Mouse (Mus musculus) midbrain, embryonic 10.5 days (tissue): Measurements from ENCODE around the gene Ets1. TPM values are rescaled to one million over a fixed set of nuclear protein-coding genes. Genes with fewer than 3 reads are reported as not detected.
A peak's percentile ranks its signal among the peaks of the same experiment; 100 is the strongest.

Experiments used
- DNase-seq: peaks from one replicate; pipeline ENCODE4 v3.0.0-alpha.2; 2017; ENCODE audit warnings: low spot score
- H3K27ac ChIP-seq: fragments of 300-500 bp; sonication (generic); replicated peaks from 2 replicates; pipeline ENCODE4 v1.5.1; 2016; ENCODE audit warnings: mild to moderate bottlenecking
- H3K27me3 ChIP-seq: fragments of 300-500 bp; sonication (generic); 2 replicates; pipeline ENCODE4 v1.6.1; 2016; ENCODE audit warnings: low read depth, mild to moderate bottlenecking; ENCODE audit not compliant: poor library complexity, severe bottlenecking
- H3K36me3 ChIP-seq: fragments of 300-500 bp; sonication (generic); 2 replicates; pipeline ENCODE4 v1.6.1; 2016; ENCODE audit warnings: mild to moderate bottlenecking, moderate library complexity
- H3K4me1 ChIP-seq: fragments of 300-500 bp; sonication (generic); 2 replicates; pipeline ENCODE4 v1.6.1; 2016
- H3K4me3 ChIP-seq: fragments of 300-500 bp; sonication (generic); 2 replicates; pipeline ENCODE4 v1.5.1; 2016; ENCODE audit warnings: mild to moderate bottlenecking, moderate library complexity
- H3K9me3 ChIP-seq: fragments of 300-500 bp; sonication (generic); replicated peaks from 2 replicates; pipeline ENCODE4 v1.6.1; 2016; ENCODE audit warnings: mild to moderate bottlenecking
- WGBS: fragments of 180-500 bp; shearing (Covaris S2); methylation state at CpG from one replicate; pipeline ENCODE4 v1.1.7; 2016; 5-methylcytosine and 5-hydroxymethylcytosine counted together
- polyA plus RNA-seq: library from polyadenylated mRNA; unstranded; fragments of >200 nt; fragmentation: Nextera tagmentation; extraction: Ambion mirVana; gene quantifications from 2 replicates; pipeline ENCODE4 v1.2.1, GENCODE M21; 2016

Ets1 gene
- polyA plus RNA-seq, 1 experiment from 2014 or later = 25.7 TPM

DNA sequence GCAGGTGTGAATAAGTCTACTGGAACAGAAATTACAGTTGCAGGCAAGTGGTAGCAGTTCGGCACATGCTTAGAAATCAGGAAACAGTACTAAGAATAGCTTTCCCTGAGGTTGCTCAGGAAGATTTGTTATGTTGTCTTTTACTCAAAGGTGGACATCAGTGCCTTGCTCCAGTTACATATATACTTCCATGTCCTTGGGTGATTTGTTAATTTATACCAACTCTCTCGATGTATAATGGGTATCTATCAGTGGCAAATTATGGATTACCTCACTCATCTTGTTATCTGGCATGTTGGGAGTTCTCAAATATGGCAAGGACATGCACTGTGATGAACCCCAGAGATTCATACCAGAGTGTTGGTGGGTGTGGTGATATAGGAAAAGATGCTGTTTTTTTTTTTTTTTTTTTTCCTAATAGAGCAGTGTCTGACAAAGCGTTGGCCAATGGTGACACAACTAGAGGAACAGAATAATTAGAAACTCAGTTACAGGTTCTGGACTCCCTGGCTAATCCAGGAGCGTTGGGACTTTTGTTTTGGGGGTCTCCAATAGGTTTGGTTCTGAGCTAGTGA lies 59.0 kb downstream of the Ets1 start:
- peak overlapping the region; percentile 79 for H3K27ac ChIP-seq
- no peaks in the 10 kb centered on the region for H3K9me3 ChIP-seq
- DNase-seq = no peak
- H3K27me3 ChIP-seq = peaks cover 94% of the 10 kb centered on the region
- H3K4me3 ChIP-seq = peak overlapping the region; percentile 64
- 58% methylated on average over 4 of the region's 4 CpGs for WGBS
- no peaks in the 10 kb centered on the region for H3K36me3 ChIP-seq
- peaks cover 21% of the 10 kb centered on the region for H3K4me1 ChIP-seq

DNA sequence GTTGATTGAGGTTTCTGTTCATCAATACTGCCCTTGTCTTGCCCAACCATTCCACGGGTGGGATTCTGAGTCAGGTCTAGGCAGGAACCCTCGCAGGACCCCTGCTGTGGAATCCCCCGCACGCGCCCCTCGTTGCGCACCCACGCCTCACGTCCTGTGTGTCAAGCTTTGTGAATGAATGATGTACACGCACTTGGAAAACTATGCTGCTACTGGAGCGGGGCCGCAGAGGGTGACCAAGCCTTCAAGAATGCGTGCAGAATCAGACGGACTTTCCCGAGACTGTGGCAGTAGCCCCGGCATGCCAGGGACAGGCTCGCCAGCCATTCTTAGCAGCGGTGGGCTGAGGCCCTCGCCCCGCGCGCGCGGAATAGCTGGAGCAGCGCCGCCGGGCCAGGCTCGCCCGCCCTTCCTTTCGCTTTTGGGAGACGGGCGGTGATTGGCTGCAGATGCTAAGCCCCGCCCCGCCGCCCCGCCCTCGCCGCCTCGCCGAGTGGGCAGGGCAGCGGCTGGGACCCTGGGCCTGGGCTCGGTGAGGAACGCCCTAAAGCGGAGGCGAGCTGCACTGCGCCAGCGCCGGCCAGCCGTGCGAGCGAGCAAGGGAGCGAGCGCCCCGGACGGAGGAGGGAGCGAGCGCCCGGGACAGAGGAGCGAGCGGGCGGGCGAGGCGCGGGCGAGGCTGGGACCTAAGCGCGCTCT lies 59.6 kb downstream of the Ets1 start:
- peak overlapping the region; percentile 79 for H3K27ac ChIP-seq
- peaks cover 93% of the 10 kb centered on the region for H3K27me3 ChIP-seq
- no peaks in the 10 kb centered on the region for H3K36me3 ChIP-seq
- WGBS = under 1% methylated on average over 65 of the region's 67 CpGs
- no peaks in the 10 kb centered on the region for H3K9me3 ChIP-seq
- peak overlapping the region; percentile 64 for H3K4me3 ChIP-seq
- peak; percentile 96 for DNase-seq
- H3K4me1 ChIP-seq = peaks cover 21% of the 10 kb centered on the region

DNA sequence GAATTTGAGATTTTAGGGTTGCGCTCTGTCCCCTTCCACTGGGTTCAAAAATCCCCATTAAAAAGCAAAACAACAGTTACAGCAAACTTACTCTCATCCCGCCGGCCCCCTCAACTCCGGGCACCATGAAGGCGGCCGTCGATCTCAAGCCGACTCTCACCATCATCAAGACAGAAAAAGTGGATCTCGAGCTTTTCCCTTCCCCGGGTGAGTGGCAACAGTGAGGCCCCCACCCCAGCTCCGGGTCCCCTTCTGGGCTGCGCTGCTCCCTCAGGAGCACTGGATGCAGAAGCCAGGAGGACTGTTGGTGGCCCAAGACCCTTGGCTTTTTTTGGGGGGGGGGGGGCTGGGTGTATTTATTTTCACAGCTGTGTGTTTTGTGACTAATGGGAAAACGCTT lies 60.2 kb downstream of the Ets1 start:
- no peak for DNase-seq
- H3K27me3 ChIP-seq = peaks cover 93% of the 10 kb centered on the region
- WGBS = 0% methylated on average over 13 of the region's 13 CpGs
- peaks cover 20% of the 10 kb centered on the region for H3K4me1 ChIP-seq
- no peaks in the 10 kb centered on the region for H3K9me3 ChIP-seq
- no peaks in the 10 kb centered on the region for H3K36me3 ChIP-seq
- peak overlapping the region; percentile 79 for H3K27ac ChIP-seq
- peak overlapping the region; percentile 64 for H3K4me3 ChIP-seq

DNA sequence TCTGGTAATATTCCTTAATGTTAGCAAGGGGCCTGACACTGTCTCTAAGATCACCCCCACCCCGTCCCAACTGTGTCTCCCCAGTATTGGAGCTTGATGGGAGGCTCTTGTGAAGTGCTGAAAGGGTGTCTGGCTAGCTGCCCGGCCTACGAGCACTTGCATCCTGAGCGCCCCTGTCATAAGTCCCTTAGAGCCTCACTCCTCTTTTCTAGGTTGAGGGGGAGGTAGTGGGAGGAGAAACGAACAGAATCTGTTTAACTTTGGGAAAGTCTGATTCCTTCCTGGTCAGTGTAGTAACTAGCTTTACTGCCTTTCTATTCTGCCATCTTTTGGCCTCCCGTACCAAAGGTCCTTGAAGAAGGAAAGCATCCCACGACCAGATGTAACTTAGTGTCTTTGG lies 60.7 kb downstream of the Ets1 start:
- peaks cover 15% of the 10 kb centered on the region for H3K4me1 ChIP-seq
- H3K27me3 ChIP-seq = peaks cover 91% of the 10 kb centered on the region
- WGBS = 10% methylated on average over 7 of the region's 7 CpGs
- DNase-seq = no peak
- H3K9me3 ChIP-seq = no peaks in the 10 kb centered on the region
- no peaks in the 10 kb centered on the region for H3K36me3 ChIP-seq
- peak overlapping the region; percentile 64 for H3K4me3 ChIP-seq
- H3K27ac ChIP-seq = 0 out of 2 replicates have a peak overlapping the region, but pooled peaks have one; percentile 79

DNA sequence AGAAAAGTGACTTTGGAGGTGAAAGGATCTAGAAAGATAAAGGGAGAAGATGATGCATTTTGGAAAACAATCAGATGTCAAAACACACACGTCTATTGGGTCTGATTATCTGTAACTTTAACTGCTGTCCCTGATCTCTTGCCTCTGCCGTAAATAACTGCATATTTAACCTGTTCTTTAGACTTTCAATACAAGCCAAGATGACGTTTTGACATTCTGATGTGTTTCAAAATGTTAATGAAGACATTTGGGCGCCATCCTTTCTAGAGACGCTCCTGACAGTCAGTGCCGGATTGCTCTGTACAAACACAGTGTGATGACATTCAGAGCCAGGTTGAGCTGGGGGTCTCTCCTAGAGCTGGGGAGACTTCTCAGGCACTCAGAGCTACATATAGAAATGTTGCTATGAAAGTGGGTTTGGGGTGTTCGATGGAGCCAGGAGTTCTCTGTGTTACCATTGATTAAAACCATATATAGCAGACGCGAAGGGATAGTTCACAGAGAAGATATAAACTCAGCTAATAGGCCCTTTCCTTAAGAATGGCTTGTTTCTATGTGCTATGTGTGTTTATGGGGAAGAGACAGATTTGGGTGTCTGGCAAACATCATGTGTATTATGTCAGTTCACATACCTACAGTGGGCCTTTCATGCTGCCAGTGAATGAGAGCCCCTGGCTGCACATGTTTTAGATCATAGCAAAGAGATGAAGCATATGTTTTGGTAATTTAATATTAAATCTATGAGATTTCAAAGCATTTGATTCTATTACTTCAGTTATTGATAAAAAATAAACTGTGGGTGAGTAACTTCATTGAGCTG lies 61.5 kb downstream of the Ets1 start:
- Histone ChIP-seq H3K36me3 (no peaks in the 10 kb centered on the region), H3K27ac (no peak overlapping the region), H3K4me3 (peak overlapping the region; percentile 64), H3K4me1 (peaks cover 15% of the 10 kb centered on the region), H3K9me3 (no peaks in the 10 kb centered on the region), H3K27me3 (peaks cover 88% of the 10 kb centered on the region)
- 61% methylated on average over 9 of the region's 9 CpGs for WGBS
- no peak for DNase-seq

DNA sequence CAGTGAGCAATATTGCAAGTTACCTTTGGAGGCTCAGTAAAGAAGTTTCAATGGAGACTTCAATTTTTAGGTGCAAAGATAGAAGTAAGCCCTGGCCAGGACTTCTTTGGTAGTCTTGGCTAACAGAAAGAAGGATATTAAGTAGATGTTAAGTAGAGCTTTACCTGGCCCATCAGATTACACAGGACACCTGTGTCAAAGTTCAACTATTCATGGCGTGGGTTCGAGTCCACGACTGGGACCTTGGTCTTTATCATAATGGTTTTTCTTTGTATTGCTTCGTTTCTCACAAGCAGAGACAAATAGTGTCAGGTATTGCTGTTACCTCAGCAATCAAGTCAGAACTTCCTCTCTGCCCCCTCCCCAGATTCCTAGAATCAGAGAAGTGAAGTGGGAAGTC lies 62.7 kb downstream of the Ets1 start:
- no peak for DNase-seq
- Histone ChIP-seq H3K4me3 (no peak overlapping the region), H3K4me1 (peaks cover 15% of the 10 kb centered on the region), H3K36me3 (no peaks in the 10 kb centered on the region), H3K9me3 (no peaks in the 10 kb centered on the region), H3K27me3 (peaks cover 76% of the 10 kb centered on the region), H3K27ac (no peak overlapping the region)
- 92% methylated on average over 4 of the region's 4 CpGs for WGBS

DNA sequence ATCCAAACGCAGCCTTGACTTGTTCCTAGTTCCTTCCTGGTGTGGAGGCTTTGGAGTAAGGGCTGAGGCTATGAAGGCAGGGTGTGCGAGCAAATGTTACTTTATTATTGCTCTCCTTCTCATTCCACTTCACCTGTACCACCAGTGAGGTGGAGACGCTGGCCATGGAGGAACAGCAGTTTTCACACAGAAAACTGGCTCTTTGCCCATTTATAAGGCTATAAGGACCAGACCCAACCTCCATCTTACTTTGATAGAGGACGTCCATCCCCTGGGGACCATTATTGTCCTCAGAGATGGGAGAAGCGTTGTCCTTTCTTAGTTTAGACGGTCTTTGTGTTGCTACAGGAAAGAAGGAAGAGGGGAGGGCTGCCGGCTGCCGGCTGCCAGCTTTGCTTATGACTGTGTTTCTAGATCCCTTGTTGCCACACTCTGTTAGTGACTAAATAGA lies 63.4 kb downstream of the Ets1 start:
- DNase-seq = no peak
- Histone ChIP-seq H3K4me3 (no peak overlapping the region), H3K9me3 (no peaks in the 10 kb centered on the region), H3K36me3 (no peaks in the 10 kb centered on the region), H3K27me3 (peaks cover 69% of the 10 kb centered on the region), H3K4me1 (peaks cover 15% of the 10 kb centered on the region), H3K27ac (no peak overlapping the region)
- WGBS = 75% methylated on average over 8 of the region's 8 CpGs

DNA sequence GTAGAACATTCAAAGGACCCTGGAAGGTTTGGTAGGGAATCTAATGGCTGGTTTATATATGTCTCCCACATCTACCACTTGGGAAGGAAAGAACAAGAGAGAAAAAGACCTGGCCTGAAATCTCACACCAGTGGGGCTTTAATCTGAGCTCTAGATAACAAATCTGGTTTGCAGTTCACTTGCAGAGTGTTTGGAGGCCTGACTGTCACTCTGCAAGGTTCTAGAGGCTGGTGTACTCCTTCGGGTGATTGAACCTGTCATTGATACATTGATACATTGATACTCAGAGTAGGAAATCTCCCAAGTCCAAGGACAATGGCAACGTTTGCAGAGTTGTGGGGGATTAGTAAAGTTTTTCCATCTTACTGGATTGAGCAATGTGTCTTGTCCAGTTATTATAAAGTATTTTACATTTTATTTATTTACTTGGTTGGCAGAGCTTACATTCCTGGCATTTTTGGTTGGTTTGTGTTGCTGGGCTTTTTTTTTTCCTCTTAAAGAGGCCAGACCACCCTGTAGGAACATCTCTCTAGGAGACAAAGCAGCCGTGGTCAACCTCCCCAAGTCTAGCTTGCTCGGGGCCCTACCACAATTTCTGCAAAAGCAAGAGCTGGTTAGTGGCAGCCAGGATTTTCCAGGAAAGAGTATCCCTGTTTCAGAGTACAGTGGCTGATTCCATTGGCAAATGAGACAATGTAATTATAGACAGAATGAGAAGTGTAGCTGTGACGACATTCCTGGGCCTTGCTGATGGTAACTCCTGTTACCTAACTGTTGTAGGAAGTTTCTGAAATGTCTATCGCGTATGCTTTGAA lies 64.3 kb downstream of the Ets1 start:
- H3K36me3 ChIP-seq = no peaks in the 10 kb centered on the region
- no peak overlapping the region for H3K27ac ChIP-seq
- peaks cover 60% of the 10 kb centered on the region for H3K27me3 ChIP-seq
- peaks cover 14% of the 10 kb centered on the region for H3K4me1 ChIP-seq
- DNase-seq = no peak
- no peaks in the 10 kb centered on the region for H3K9me3 ChIP-seq
- WGBS = 80% methylated on average over 7 of the region's 7 CpGs
- no peak overlapping the region for H3K4me3 ChIP-seq

DNA sequence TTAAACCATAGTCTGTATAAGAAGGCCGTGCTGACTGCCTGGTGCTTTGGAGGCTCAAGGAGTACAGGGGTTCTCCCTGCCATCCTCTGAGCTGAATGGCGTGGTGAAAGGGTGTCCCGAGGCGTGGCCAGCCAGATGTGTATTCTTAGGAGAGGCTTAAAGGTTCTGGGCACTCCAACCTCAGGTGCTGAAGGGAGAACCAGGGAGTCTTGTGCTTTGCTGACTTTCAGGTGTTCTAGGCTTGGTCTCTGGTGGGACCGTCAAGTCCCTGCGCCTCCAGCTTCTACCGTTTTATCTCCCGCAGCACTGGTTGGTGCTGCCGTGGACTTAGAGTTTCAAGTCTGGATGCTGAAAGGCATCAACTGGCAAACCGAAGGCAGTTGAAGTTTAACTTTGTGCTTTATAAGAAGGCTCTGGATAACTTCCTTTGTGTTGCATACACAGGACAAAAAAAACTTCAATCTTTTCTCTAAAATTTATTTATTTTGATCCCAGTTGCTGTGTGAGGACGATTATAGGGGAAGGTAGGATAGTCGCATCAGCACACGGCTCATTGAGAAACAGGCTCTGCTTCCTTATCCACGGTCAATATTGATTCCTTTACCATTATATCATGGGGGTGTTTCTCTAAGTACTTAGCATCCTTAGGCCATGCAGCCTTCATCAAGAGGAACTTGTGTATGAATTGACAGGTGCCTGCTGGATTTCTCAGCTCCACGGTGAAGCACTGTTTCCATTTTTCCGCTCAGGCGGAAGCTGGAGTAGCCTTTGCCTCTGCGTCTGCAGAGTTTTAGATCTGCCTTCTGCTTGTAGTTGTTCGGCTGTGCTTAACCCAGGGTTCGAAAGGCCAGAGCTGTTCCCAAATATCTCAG lies 65.3 kb downstream of the Ets1 start:
- H3K9me3 ChIP-seq = no peaks in the 10 kb centered on the region
- DNase-seq = no peak
- WGBS = 85% methylated on average over 20 of the region's 20 CpGs
- no peak overlapping the region for H3K4me3 ChIP-seq
- no peak overlapping the region for H3K27ac ChIP-seq
- H3K36me3 ChIP-seq = no peaks in the 10 kb centered on the region
- H3K27me3 ChIP-seq = peaks cover 60% of the 10 kb centered on the region
- H3K4me1 ChIP-seq = peaks cover 5% of the 10 kb centered on the region

DNA sequence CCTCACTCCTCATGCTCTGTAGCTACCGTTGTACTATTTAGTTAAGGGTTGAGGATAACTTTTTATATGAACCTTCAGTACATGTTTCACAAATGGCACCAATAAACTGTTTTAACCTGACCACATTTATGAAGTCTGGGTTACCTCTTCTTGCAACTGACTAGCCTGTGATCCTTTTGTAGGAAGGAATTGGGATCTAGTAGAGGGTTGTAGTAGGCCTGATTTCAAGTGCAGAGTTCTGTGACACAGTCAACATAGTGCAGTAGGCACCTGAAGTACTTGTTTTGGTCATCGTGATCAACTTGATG lies 65.9 kb downstream of the Ets1 start:
- no peak overlapping the region for H3K27ac ChIP-seq
- H3K4me3 ChIP-seq = no peak overlapping the region
- 93% methylated on average over 2 of the region's 2 CpGs for WGBS
- no peaks in the 10 kb centered on the region for H3K4me1 ChIP-seq
- no peak for DNase-seq
- peaks cover 55% of the 10 kb centered on the region for H3K27me3 ChIP-seq
- H3K9me3 ChIP-seq = no peaks in the 10 kb centered on the region
- H3K36me3 ChIP-seq = no peaks in the 10 kb centered on the region

DNA sequence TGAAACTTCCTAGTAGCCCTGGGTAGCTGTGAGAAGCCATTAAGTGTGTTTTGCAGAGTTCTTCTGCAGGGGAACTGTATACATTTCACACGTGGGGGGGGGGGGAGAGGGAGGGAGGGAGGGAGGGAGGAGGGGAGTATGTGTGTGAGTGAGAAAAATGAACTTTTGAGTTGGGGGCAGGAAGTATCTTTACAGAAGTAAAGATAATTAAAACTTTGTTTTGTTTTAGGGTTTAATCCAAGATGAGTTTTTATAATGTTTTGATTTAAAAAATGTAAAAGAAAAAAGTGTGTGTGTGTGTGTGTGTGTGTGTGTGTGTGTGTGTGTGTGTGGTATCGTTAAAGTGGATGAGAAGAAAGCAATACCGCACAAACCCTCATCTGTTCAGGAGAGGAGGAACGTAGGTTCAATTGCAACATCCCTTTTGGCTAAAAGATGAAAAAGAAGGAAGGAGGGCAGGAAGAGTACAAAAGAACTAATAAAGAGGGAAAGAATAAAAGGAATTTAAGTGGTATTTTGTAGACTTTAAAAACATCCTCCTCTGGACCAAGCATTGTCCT lies 66.9 kb downstream of the Ets1 start:
- Histone ChIP-seq H3K27ac (no peak overlapping the region), H3K4me3 (no peak overlapping the region), H3K27me3 (peaks cover 45% of the 10 kb centered on the region), H3K36me3 (no peaks in the 10 kb centered on the region), H3K9me3 (no peaks in the 10 kb centered on the region), H3K4me1 (no peaks in the 10 kb centered on the region)
- WGBS = 64% methylated on average over 4 of the region's 4 CpGs
- no peak for DNase-seq
